In genomic region chr13:80235254-80236032, GRCm38 (mm10) we compare ENCODE assay signal across 23 mouse cellular contexts.
DNase-seq lines count a peak whose midpoint lies in the region; ATAC-seq lines count a peak whose summit lies in the region.
"Had no signal": no experiment of that assay in that cellular context is flagged by ENCODE, and none has a peak within 500 bp of the region (broad histone marks: within the 10 kb centered on the region; RNA-seq: fewer than 3 reads in every experiment).

No protein-coding gene starts in this region.

- peak; percentile 79 for ATAC-seq in forebrain, embryonic 13.5 days
- peak; percentile 57 for ATAC-seq in forebrain, embryonic 15.5 days (replicated peaks)
- peak; percentile 82 for ATAC-seq in midbrain, embryonic 12.5 days (ENCODE audit: low FRiP score, low read depth)
- ATAC-seq in midbrain, embryonic 16.5 days = peak; percentile 72; the same call in 1 of the 2 replicates
- ATAC-seq in CD4-positive, CD25-positive, alpha-beta regulatory T cell, adult 4 months = no peak
- ATAC-seq: intestine, embryonic 15.5 days; Patski had no signal

- no peak overlapping the region for H3K27ac ChIP-seq in forebrain, embryonic 13.5 days
- H3K27ac ChIP-seq in forebrain, embryonic 10.5 days = no peak overlapping the region
- no peak overlapping the region for H3K27ac ChIP-seq in forebrain, embryonic 15.5 days (replicated peaks)
- no peak overlapping the region for H3K27ac ChIP-seq in midbrain, embryonic 12.5 days (replicated peaks)
- no peak overlapping the region for H3K27ac ChIP-seq in midbrain, embryonic 16.5 days (ENCODE audit: low read length)
- H3K27ac ChIP-seq: heart, adult 2 months; heart, embryonic 15.5 days; hindbrain, embryonic 14.5 days; intestine, embryonic 15.5 days had no signal

- H3K4me2 ChIP-seq in forebrain, embryonic 13.5 days = no peak overlapping the region
- no peak overlapping the region for H3K4me2 ChIP-seq in forebrain, embryonic 15.5 days (replicated peaks)
- H3K4me2 ChIP-seq in midbrain, embryonic 12.5 days (replicated peaks) = no peak overlapping the region
- H3K4me2 ChIP-seq in midbrain, embryonic 16.5 days (ENCODE audit: low read length) = no peak overlapping the region
- H3K4me2 ChIP-seq: heart, embryonic 11.5 days; heart, embryonic 15.5 days; hindbrain, embryonic 14.5 days; intestine, embryonic 15.5 days had no signal

- H3K36me3 ChIP-seq in forebrain, embryonic 13.5 days (ENCODE audit: poor library complexity, severe bottlenecking) = no peaks in the 10 kb centered on the region
- H3K36me3 ChIP-seq in forebrain, embryonic 10.5 days (replicated peaks) = no peaks in the 10 kb centered on the region
- H3K36me3 ChIP-seq in forebrain, embryonic 15.5 days = no peaks in the 10 kb centered on the region
- H3K36me3 ChIP-seq in midbrain, embryonic 12.5 days = no peaks in the 10 kb centered on the region
- no peaks in the 10 kb centered on the region for H3K36me3 ChIP-seq in midbrain, embryonic 16.5 days (ENCODE audit: control insufficient read depth, insufficient read depth, low read length)
- H3K36me3 ChIP-seq: heart, embryonic 15.5 days; intestine, embryonic 15.5 days had no signal

- no peak overlapping the region for H3K4me3 ChIP-seq in forebrain, embryonic 13.5 days
- H3K4me3 ChIP-seq in forebrain, embryonic 10.5 days = no peak overlapping the region
- H3K4me3 ChIP-seq in forebrain, embryonic 15.5 days = no peak overlapping the region
- H3K4me3 ChIP-seq in midbrain, embryonic 12.5 days = no peak overlapping the region
- H3K4me3 ChIP-seq in midbrain, embryonic 16.5 days (ENCODE audit: low read depth, low read length) = no peak overlapping the region
- H3K4me3 ChIP-seq: heart, adult 2 months; heart, embryonic 15.5 days; intestine, embryonic 15.5 days had no signal

- H3K9ac ChIP-seq in forebrain, embryonic 13.5 days = no peak overlapping the region
- no peak overlapping the region for H3K9ac ChIP-seq in forebrain, embryonic 15.5 days (replicated peaks)
- H3K9ac ChIP-seq in midbrain, embryonic 12.5 days (replicated peaks) = no peak overlapping the region
- no peak overlapping the region for H3K9ac ChIP-seq in midbrain, embryonic 16.5 days (ENCODE audit: low read depth, low read length)
- H3K9ac ChIP-seq: heart, embryonic 15.5 days; hindbrain, embryonic 14.5 days; intestine, embryonic 15.5 days had no signal

- DNase-seq in forebrain, embryonic 10.5 days (ENCODE audit: extremely low spot score, low spot score) = no peak
- no peak for DNase-seq in embryo, embryonic 9.5 days (ENCODE audit: extremely low spot score)
- no peak for DNase-seq in kidney, adult 11 months
- DNase-seq: adrenal gland, adult 2 months; adrenal gland, postnatal 36 days; cerebellum, adult 11-12 months; cerebellum, adult 9-10 months; cerebellum, postnatal 25 days; gastrocnemius, postnatal 10 days; heart, adult 2 months; heart, postnatal 14 days; kidney, adult 2 months had no signal

- WGBS in forebrain, embryonic 13.5 days = 63% methylated on average over 5 of the region's 5 CpGs
- 86% methylated on average over 5 of the region's 5 CpGs for WGBS in forebrain, embryonic 10.5 days
- WGBS in forebrain, embryonic 15.5 days = 61% methylated on average over 5 of the region's 5 CpGs
- 55% methylated on average over 5 of the region's 5 CpGs for WGBS in midbrain, embryonic 12.5 days
- 39% methylated on average over 5 of the region's 5 CpGs for WGBS in midbrain, embryonic 16.5 days

- H3K27me3 ChIP-seq in forebrain, embryonic 13.5 days = no peaks in the 10 kb centered on the region
- H3K27me3 ChIP-seq in forebrain, embryonic 10.5 days (ENCODE audit: poor library complexity, severe bottlenecking) = no peaks in the 10 kb centered on the region
- no peaks in the 10 kb centered on the region for H3K27me3 ChIP-seq in forebrain, embryonic 15.5 days
- H3K27me3 ChIP-seq in midbrain, embryonic 12.5 days = no peaks in the 10 kb centered on the region
- H3K27me3 ChIP-seq in midbrain, embryonic 16.5 days (ENCODE audit: control insufficient read depth, insufficient read depth, low read depth, low read length) = no peaks in the 10 kb centered on the region
- H3K27me3 ChIP-seq: CH12.LX; heart, embryonic 15.5 days; intestine, embryonic 15.5 days; Patski had no signal

- H3K9me3 ChIP-seq in forebrain, embryonic 13.5 days (replicated peaks) = no peaks in the 10 kb centered on the region
- H3K9me3 ChIP-seq in forebrain, embryonic 10.5 days = no peaks in the 10 kb centered on the region
- no peaks in the 10 kb centered on the region for H3K9me3 ChIP-seq in forebrain, embryonic 15.5 days
- no peaks in the 10 kb centered on the region for H3K9me3 ChIP-seq in midbrain, embryonic 12.5 days
- H3K9me3 ChIP-seq in midbrain, embryonic 16.5 days (replicated peaks; ENCODE audit: control insufficient read depth, low read length, poor library complexity, severe bottlenecking) = no peaks in the 10 kb centered on the region
- H3K9me3 ChIP-seq: heart, embryonic 15.5 days; intestine, embryonic 15.5 days had no signal

- no peaks in the 10 kb centered on the region for H3K4me1 ChIP-seq in forebrain, embryonic 13.5 days
- H3K4me1 ChIP-seq in forebrain, embryonic 10.5 days = no peaks in the 10 kb centered on the region
- H3K4me1 ChIP-seq in forebrain, embryonic 15.5 days = no peaks in the 10 kb centered on the region
- H3K4me1 ChIP-seq in midbrain, embryonic 12.5 days = peaks cover 4% of the 10 kb centered on the region; the same call in 1 of the 2 replicates
- no peaks in the 10 kb centered on the region for H3K4me1 ChIP-seq in midbrain, embryonic 16.5 days (ENCODE audit: control insufficient read depth, insufficient read depth, low read length)
- H3K4me1 ChIP-seq: heart, embryonic 15.5 days; intestine, embryonic 15.5 days had no signal
